Mouse (Mus musculus): Measurements from ENCODE around the gene Slc39a11.

DNA sequence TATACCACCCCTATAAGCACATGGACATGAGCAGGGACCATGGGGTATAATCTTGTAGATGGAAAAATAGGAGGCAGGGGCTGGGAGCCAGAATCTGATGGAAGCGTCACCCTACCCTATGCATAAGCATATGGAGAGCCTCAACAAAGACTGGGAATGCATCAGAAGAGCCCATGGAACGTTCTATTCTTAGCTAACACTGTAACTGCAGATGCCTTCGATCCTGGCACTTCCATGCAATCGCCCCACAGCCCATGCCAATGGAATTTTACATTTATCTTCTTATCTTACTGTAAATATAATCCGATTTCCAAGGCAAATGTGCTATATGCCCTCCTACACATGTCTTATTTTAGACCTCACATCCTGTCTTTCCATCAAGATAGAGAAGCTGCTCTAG lies 314.2 kb downstream of the Slc39a11 start:
- TF ChIP-seq POLR2A (IDR thresholded peaks at IDR 0.05; ENCODE audit: borderline replicate concordance, control insufficient read depth, low read depth, low read length), result no peak
- TF ChIP-seq CTCF (IDR thresholded peaks at IDR 0.05; ENCODE audit: control insufficient read depth, insufficient read depth, low read length), result no peak
